Mouse (Mus musculus) embryonic facial prominence, embryonic 10.5 days (tissue): Measurements from ENCODE around the gene Armh1. TPM values are rescaled to one million over a fixed set of nuclear protein-coding genes. Genes with fewer than 3 reads are reported as not detected.
"Not testable (repeated sequence)": the region's sequence is repeated elsewhere in the genome, so short reads cannot be mapped to it uniquely, and the experiment has no call there.

ENCODE experiments used
- DNase-seq: peaks from one replicate; pipeline ENCODE4 v3.0.0-alpha.2; 2017; ENCODE audit warnings: low spot score
- H3K27ac ChIP-seq: fragments of 300-500 bp; sonication (generic); replicated peaks from 2 replicates; pipeline ENCODE4 v1.5.1; 2016; ENCODE audit warnings: mild to moderate bottlenecking
- H3K27me3 ChIP-seq: fragments of 300-500 bp; sonication (generic); replicated peaks from 2 replicates; pipeline ENCODE4 v1.6.1; 2016; ENCODE audit warnings: low read depth, mild to moderate bottlenecking; ENCODE audit not compliant: poor library complexity, severe bottlenecking
- H3K36me3 ChIP-seq: fragments of 300-500 bp; sonication (generic); replicated peaks from 2 replicates; pipeline ENCODE4 v1.6.1; 2016; ENCODE audit warnings: mild to moderate bottlenecking, moderate library complexity
- H3K4me1 ChIP-seq: fragments of 300-500 bp; sonication (generic); 2 replicates; pipeline ENCODE4 v1.6.1; 2016
- H3K4me3 ChIP-seq: fragments of 300-500 bp; sonication (generic); 2 replicates; pipeline ENCODE4 v1.5.1; 2016; ENCODE audit warnings: mild to moderate bottlenecking, moderate library complexity
- H3K9me3 ChIP-seq: fragments of 300-500 bp; sonication (generic); 2 replicates; pipeline ENCODE4 v1.6.1; 2016; ENCODE audit warnings: mild to moderate bottlenecking
- WGBS: fragments of 180-500 bp; shearing (Covaris S2); methylation state at CpG from one replicate; pipeline ENCODE4 v1.1.7; 2016; 5-methylcytosine and 5-hydroxymethylcytosine counted together
- polyA plus RNA-seq: library from polyadenylated mRNA; unstranded; fragments of >200 nt; fragmentation: Nextera tagmentation; extraction: Ambion mirVana; gene quantifications from 2 replicates; pipeline ENCODE4 v1.2.1, GENCODE M21; 2016

Armh1 gene
- polyA plus RNA-seq, 1 experiment from 2014 or later, result 0.26 TPM

- no peaks in the 10 kb centered on the region for H3K36me3 ChIP-seq
- WGBS, result 74% methylated on average over 13 of the region's 13 CpGs
Measured at GRCm38 (mm10) chr4:117262101-117262913, 10.4 kb upstream of the Armh1 start.

DNA sequence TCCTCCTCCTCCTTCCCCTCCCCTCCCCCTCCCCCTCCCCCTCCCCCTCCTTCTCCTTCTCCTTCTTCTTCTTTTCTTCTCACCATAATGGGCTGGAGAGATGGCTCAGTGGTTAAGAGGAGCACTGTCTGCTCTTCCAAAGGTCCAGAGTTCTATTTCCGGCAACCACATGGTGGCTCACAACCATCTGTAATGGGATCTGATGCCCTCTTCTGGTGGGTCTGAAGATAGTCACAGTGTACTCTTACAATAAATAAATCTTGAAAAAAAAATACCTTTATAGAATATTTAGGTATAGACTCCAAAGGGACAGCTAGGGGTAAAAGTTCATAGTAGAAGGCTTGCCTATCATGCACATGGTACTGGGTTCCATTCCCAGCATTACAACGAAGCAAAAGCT, 9.3 kb upstream of the Armh1 start:
- Histone ChIP-seq H3K27me3 (0 out of 2 replicates have a peak, but pooled peaks cover 5% of the 10 kb centered on the region), H3K27ac (no peak overlapping the region), H3K9me3 (no peaks in the 10 kb centered on the region), H3K36me3 (no peaks in the 10 kb centered on the region), H3K4me1 (peaks cover 9% of the 10 kb centered on the region), H3K4me3 (no peak overlapping the region)
- no peak for DNase-seq
- 82% methylated on average over 2 of the region's 2 CpGs for WGBS

More at GRCm38 (mm10) chr4:117262101-117262913, 10.4 kb upstream of the Armh1 start:
- no peak overlapping the region for H3K4me3 ChIP-seq
- peaks cover 20% of the 10 kb centered on the region for H3K4me1 ChIP-seq
- H3K27ac ChIP-seq, result no peak overlapping the region
- H3K27me3 ChIP-seq, result 0 out of 2 replicates have a peak, but pooled peaks cover 5% of the 10 kb centered on the region
- H3K9me3 ChIP-seq, result no peaks in the 10 kb centered on the region
- no peak for DNase-seq

GRCm38 (mm10) chr4:117259909-117260308, 8.0 kb upstream of the Armh1 start:
- H3K4me1 ChIP-seq, result peaks cover 11% of the 10 kb centered on the region
- H3K36me3 ChIP-seq, DNase-seq, H3K27me3 ChIP-seq, H3K27ac ChIP-seq, H3K4me3 ChIP-seq, H3K9me3 ChIP-seq: not testable (repeated sequence)
- 74% methylated on average over 6 of the region's 6 CpGs for WGBS

DNA sequence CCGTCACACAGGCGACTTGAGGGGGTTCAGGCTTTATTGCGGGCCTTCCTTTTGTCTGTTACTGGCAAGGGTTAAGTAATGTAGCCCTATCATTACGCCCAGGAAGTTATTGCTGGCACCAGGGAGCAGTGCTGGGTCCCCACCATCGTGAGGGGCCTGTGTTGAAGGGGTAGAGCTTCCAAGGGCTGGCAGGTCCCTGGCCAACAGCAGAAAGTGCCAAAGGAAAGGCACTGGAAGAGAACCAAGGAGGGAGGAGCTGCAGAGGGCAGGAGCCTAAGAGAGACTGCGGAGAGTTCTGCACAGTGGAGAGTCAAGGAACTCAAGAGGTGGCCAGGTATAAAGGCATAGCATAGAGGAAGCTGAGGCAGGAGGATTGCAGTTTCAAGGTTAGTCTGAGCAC, 2.7 kb upstream of the Armh1 start:
- Histone ChIP-seq H3K4me3 (no peak overlapping the region), H3K27ac (no peak overlapping the region; the same call in 1 of the 2 replicates), H3K4me1 (peaks cover 42% of the 10 kb centered on the region), H3K27me3 (0 out of 2 replicates have a peak, but pooled peaks cover 5% of the 10 kb centered on the region), H3K9me3 (no peaks in the 10 kb centered on the region), H3K36me3 (no peaks in the 10 kb centered on the region)
- WGBS, result 66% methylated on average over 6 of the region's 6 CpGs
- no peak for DNase-seq

DNA sequence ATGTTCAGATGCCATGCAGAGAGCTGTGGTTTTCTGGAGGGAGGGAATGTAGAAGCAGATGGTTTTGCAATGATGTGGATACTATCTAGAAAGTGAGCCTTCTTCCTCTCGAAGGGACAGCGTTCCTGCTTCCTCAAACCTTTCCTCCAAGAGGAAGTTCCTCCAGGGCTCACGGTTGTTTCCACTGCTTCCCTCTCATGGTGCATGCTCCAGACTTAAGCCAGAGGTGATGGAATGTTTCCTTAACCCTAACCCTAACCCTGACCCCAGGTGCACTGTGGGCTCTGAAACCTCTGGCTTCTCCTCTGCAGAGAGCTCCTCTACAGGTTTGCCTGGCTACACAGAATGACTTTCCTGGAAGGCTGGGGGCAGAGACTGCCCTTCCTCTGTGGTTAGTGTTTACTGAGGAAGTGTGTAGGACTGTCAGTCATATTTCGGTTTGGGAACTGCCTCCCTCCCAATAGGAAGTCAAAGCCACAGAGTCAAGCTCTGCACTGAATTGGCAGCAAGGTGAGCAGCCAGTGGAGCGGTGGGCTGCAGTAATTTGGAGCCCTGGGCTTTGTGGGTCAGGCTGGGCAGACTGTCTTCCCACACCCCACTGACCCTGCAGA, 2.2 kb upstream of the Armh1 start:
- Histone ChIP-seq H3K27me3 (0 out of 2 replicates have a peak, but pooled peaks cover 5% of the 10 kb centered on the region), H3K27ac (no peak overlapping the region; the same call in 1 of the 2 replicates)

DNA sequence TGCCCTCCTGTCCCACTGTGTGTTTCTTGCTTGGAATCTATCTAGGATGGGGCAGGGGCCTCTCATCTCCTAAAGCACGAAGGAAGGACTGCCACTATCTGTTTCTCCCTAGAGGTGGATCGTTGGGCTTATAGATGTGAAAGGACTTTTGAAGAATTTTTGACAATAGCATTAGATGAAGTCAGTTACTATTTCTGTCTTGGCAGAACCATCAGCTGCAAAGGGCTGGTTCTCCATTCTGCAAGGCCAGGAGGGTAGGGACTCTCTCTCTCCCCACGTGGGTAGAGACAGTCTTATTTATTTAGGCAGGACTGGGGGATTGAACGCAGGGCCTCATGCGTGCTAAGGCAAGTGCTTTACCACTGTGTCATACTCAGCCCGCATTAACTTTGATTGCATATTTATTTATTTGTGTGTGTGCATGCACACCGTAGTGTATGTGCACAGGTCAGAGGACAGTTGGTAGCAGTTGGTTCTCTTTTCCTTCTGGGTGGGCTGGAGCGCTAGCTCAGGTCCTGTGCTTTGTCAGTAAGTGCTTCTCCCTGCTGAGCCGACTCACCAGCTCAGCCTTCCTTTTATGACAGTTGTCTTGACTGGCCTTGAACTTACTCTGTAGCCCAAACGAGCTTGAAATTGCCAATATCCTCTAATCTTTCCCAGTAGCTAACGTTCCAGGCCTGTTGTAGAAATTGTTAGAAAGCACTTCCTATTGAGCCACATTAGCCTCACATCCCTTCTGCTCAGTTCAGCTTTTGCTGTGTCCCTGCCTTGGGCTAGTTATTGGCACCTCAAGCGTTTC, 1.5 kb upstream of the Armh1 start:
- no peak overlapping the region for H3K4me3 ChIP-seq
- H3K27ac ChIP-seq, result peak overlapping the region; percentile 92; the same call in 1 of the 2 replicates
- 69% methylated on average over 12 of the region's 12 CpGs for WGBS
- no peak for DNase-seq
- H3K4me1 ChIP-seq, result peaks cover 42% of the 10 kb centered on the region
- H3K36me3 ChIP-seq, result no peaks in the 10 kb centered on the region
- no peaks in the 10 kb centered on the region for H3K9me3 ChIP-seq
- H3K27me3 ChIP-seq, result 0 out of 2 replicates have a peak, but pooled peaks cover 5% of the 10 kb centered on the region

More for the DNA sequence above, 2.2 kb upstream of the Armh1 start:
- 61% methylated on average over 5 of the region's 5 CpGs for WGBS
- H3K9me3 ChIP-seq, result no peaks in the 10 kb centered on the region
- no peak overlapping the region for H3K4me3 ChIP-seq
- no peaks in the 10 kb centered on the region for H3K36me3 ChIP-seq
- no peak for DNase-seq
- H3K4me1 ChIP-seq, result peaks cover 42% of the 10 kb centered on the region

- no peaks in the 10 kb centered on the region for H3K36me3 ChIP-seq
- H3K4me3 ChIP-seq, result peak overlapping the region; percentile 76
- H3K27ac ChIP-seq, result peak overlapping the region; percentile 92
- WGBS, result 80% methylated on average over 5 of the region's 5 CpGs
- 0 out of 2 replicates have a peak, but pooled peaks cover 5% of the 10 kb centered on the region for H3K27me3 ChIP-seq
- DNase-seq, result no peak
- peaks cover 42% of the 10 kb centered on the region for H3K4me1 ChIP-seq
- no peaks in the 10 kb centered on the region for H3K9me3 ChIP-seq
Measured at GRCm38 (mm10) chr4:117252755-117253154, 830 bp upstream of the Armh1 start.

GRCm38 (mm10) chr4:117252351-117252750, 426 bp upstream of the Armh1 start:
- no peaks in the 10 kb centered on the region for H3K36me3 ChIP-seq
- H3K27ac ChIP-seq, result peak overlapping the region; percentile 92
- H3K27me3 ChIP-seq, result 0 out of 2 replicates have a peak, but pooled peaks cover 5% of the 10 kb centered on the region
- H3K9me3 ChIP-seq, result no peaks in the 10 kb centered on the region
- peak overlapping the region; percentile 76 for H3K4me3 ChIP-seq
- no peak for DNase-seq
- WGBS, result 18% methylated on average over 5 of the region's 5 CpGs
- H3K4me1 ChIP-seq, result peaks cover 42% of the 10 kb centered on the region

- Histone ChIP-seq H3K4me1 (peaks cover 42% of the 10 kb centered on the region), H3K27ac (peak overlapping the region; percentile 3; the same call in 1 of the 2 replicates), H3K36me3 (no peaks in the 10 kb centered on the region), H3K4me3 (peak overlapping the region; percentile 76), H3K27me3 (0 out of 2 replicates have a peak, but pooled peaks cover 5% of the 10 kb centered on the region), H3K9me3 (no peaks in the 10 kb centered on the region)
- DNase-seq, result no peak
- WGBS, result 79% methylated on average over 1 of the region's 1 CpGs
Measured at GRCm38 (mm10) chr4:117250982-117251381, 943 bp downstream of the Armh1 start.

GRCm38 (mm10) chr4:117240867-117241266, 11.1 kb downstream of the Armh1 start:
- Histone ChIP-seq H3K36me3 (no peaks in the 10 kb centered on the region), H3K27me3 (no peaks in the 10 kb centered on the region), H3K4me1 (peaks cover 9% of the 10 kb centered on the region), H3K9me3 (no peaks in the 10 kb centered on the region), H3K4me3 (no peak overlapping the region), H3K27ac (no peak overlapping the region)
- WGBS, result 88% methylated on average over 6 of the region's 6 CpGs
- no peak for DNase-seq

GRCm38 (mm10) chr4:117239153-117239552, 12.8 kb downstream of the Armh1 start:
- no peaks in the 10 kb centered on the region for H3K9me3 ChIP-seq
- DNase-seq, result no peak
- no peak overlapping the region for H3K27ac ChIP-seq
- H3K36me3 ChIP-seq, result no peaks in the 10 kb centered on the region
- WGBS, result 64% methylated on average over 2 of the region's 2 CpGs
- H3K27me3 ChIP-seq, result no peaks in the 10 kb centered on the region
- no peak overlapping the region for H3K4me3 ChIP-seq
- peaks cover 20% of the 10 kb centered on the region for H3K4me1 ChIP-seq

- Histone ChIP-seq H3K27ac (no peak overlapping the region), H3K36me3 (no peaks in the 10 kb centered on the region), H3K27me3 (no peaks in the 10 kb centered on the region), H3K4me3 (no peak overlapping the region), H3K4me1 (peaks cover 16% of the 10 kb centered on the region), H3K9me3 (no peaks in the 10 kb centered on the region)
- DNase-seq, result no peak
- 53% methylated on average over 4 of the region's 4 CpGs for WGBS
Measured at GRCm38 (mm10) chr4:117235822-117236221, 16.1 kb downstream of the Armh1 start.
